Mouse (Mus musculus) ES-E14 (cell line): ENCODE results near the gene Dmrt3.

Source experiments
- HCFC1 ChIP-seq: IDR thresholded peaks from 2 replicates; pipeline ENCODE4 v1.6.1; 2012; ENCODE audit warnings: low read length, inconsistent platforms, borderline replicate concordance; ENCODE audit not compliant: insufficient read depth
- MAFK ChIP-seq: IDR thresholded peaks from 2 replicates; pipeline ENCODE4 v1.6.1; 2014; ENCODE audit warnings: mild to moderate bottlenecking, low read depth, low read length, inconsistent platforms; ENCODE audit not compliant: insufficient read depth
- ZNF384 ChIP-seq: IDR thresholded peaks from 2 replicates; pipeline ENCODE4 v1.6.1; 2012; ENCODE audit warnings: low read depth, low read length, inconsistent platforms

- TF ChIP-seq ZNF384 (no peak), HCFC1 (no peak), MAFK (no peak)
Measured at GRCm38 (mm10) chr19:25641786-25642185, 31.7 kb downstream of the Dmrt3 start.
